Comparison of ENCODE assay signal across 8 mouse cellular contexts in genomic region chr6:87589718-87590393, GRCm38 (mm10). TPM values are rescaled to one million over a fixed set of nuclear protein-coding genes. Genes with fewer than 3 reads are reported as not detected.
DNase-seq lines count a peak whose midpoint lies in the region; ATAC-seq and TF ChIP-seq lines count a peak whose summit lies in the region.

No protein-coding gene starts in this region.

- H3K9me3 ChIP-seq in kidney, embryonic 15.5 days (replicated peaks), result no peaks in the 10 kb centered on the region
- no peaks in the 10 kb centered on the region for H3K9me3 ChIP-seq in limb, embryonic 15.5 days

- peak; percentile 41; the same call in 1 of the 2 replicates for ATAC-seq in kidney, embryonic 15.5 days (replicated peaks; ENCODE audit: low FRiP score)
- peak; percentile 26; the same call in 1 of the 2 replicates for ATAC-seq in erythroid progenitor cell, adult 5-6 weeks (replicated peaks; ENCODE audit: low FRiP score, poor library complexity, severe bottlenecking)
- no peak for ATAC-seq in limb, embryonic 15.5 days (ENCODE audit: insufficient number of reproducible peaks, low FRiP score, low TSS enrichment, low read depth)

- H3K27ac ChIP-seq in kidney, embryonic 15.5 days, result no peak overlapping the region
- no peak overlapping the region for H3K27ac ChIP-seq in limb, embryonic 15.5 days
- no peak overlapping the region for H3K27ac ChIP-seq in olfactory bulb, adult 2 months (ENCODE audit: insufficient read depth, low read depth, low read length)

- H3K4me1 ChIP-seq in kidney, embryonic 15.5 days, result peaks cover 33% of the 10 kb centered on the region
- H3K4me1 ChIP-seq in limb, embryonic 15.5 days, result peaks cover 10% of the 10 kb centered on the region
- peaks cover 11% of the 10 kb centered on the region for H3K4me1 ChIP-seq in olfactory bulb, adult 2 months (ENCODE audit: control insufficient read depth, insufficient read depth, low read length)

- H3K4me3 ChIP-seq in kidney, embryonic 15.5 days (replicated peaks), result peak overlapping the region; percentile 50
- peak overlapping the region; percentile 51 for H3K4me3 ChIP-seq in limb, embryonic 15.5 days
- H3K4me3 ChIP-seq in olfactory bulb, adult 2 months (ENCODE audit: insufficient read depth, low read depth, low read length), result peak overlapping the region; percentile 40; the same call in 1 of the 2 replicates

- peaks cover 17% of the 10 kb centered on the region for H3K27me3 ChIP-seq in kidney, embryonic 15.5 days
- peaks cover 18% of the 10 kb centered on the region; the same call in 1 of the 2 replicates for H3K27me3 ChIP-seq in limb, embryonic 15.5 days

- H3K9ac ChIP-seq in kidney, embryonic 15.5 days, result peak overlapping the region; percentile 40; the same call in 1 of the 2 replicates
- H3K9ac ChIP-seq in limb, embryonic 15.5 days, result peak overlapping the region; percentile 44

- DNase-seq in kidney, postnatal 4 days, result no peak
- DNase-seq in cerebellum, postnatal 36 days, result no peak
- DNase-seq in kidney, postnatal 14 days, result no peak
- DNase-seq in left cerebral cortex, adult 18-20 months (ENCODE audit: low spot score in 2 of 2), result no peak

- TF ChIP-seq POLR2A in olfactory bulb, adult 2 months (IDR thresholded peaks at IDR 0.05; ENCODE audit: insufficient read depth, low read depth, low read length), result no peak

- no peak for TF ChIP-seq CTCF in olfactory bulb, adult 2 months (IDR thresholded peaks at IDR 0.05; ENCODE audit: insufficient read depth, low read depth, low read length)

- WGBS in kidney, embryonic 15.5 days, result 8% methylated on average over 12 of the region's 12 CpGs
- WGBS in limb, embryonic 15.5 days, result 14% methylated on average over 12 of the region's 12 CpGs
- 31% methylated on average over 12 of the region's 12 CpGs for WGBS in olfactory bulb, adult 2 months

- H3K4me2 ChIP-seq in kidney, embryonic 15.5 days, result peak overlapping the region; percentile 83
- H3K4me2 ChIP-seq in limb, embryonic 15.5 days, result peak overlapping the region; percentile 88

- H3K36me3 ChIP-seq in kidney, embryonic 15.5 days, result no peaks in the 10 kb centered on the region
- H3K36me3 ChIP-seq in limb, embryonic 15.5 days, result no peaks in the 10 kb centered on the region

RNA-seq across cellular contexts. Expression of gene Prokr1, which starts 0.7 kb away (rescaled TPM):
- 5.2 and 5.4 TPM in 2 replicates for polyA plus RNA-seq in kidney, embryonic 15.5 days (2015; fragmentation: Nextera tagmentation; extraction: Ambion mirVana)
- 6.5 and 8.4 TPM in 2 replicates for total RNA-seq in erythroid progenitor cell, adult 5-6 weeks (2015; ENCODE audit: low replicate concordance)
- 5.4 and 6.2 TPM in 2 replicates for total RNA-seq in erythroid progenitor cell, adult 5-6 weeks (2017; ENCODE audit: low replicate concordance)
- polyA plus RNA-seq in limb, embryonic 15.5 days (2015; fragmentation: Nextera tagmentation; extraction: Ambion mirVana), result 5.1 and 5.3 TPM in 2 replicates
- polyA plus RNA-seq in olfactory bulb, adult 2 months (2012; ENCODE audit: insufficient read depth, insufficient read length, low replicate concordance, missing spikeins), result not detected in 2 replicates
- total RNA-seq in left cerebral cortex, adult 18-20 months (2021), result under 1 TPM; 0.14 to 0.46 TPM

RNA-seq across cellular contexts. Expression of gene Arhgap25, which starts 56.8 kb away (rescaled TPM):
- 5.2 and 6.0 TPM in 2 replicates for polyA plus RNA-seq in kidney, embryonic 15.5 days (2015; fragmentation: Nextera tagmentation; extraction: Ambion mirVana)
- total RNA-seq in erythroid progenitor cell, adult 5-6 weeks (2015; ENCODE audit: low replicate concordance), result 3.2 and 7.1 TPM in 2 replicates
- 8.6 and 11.2 TPM in 2 replicates for total RNA-seq in erythroid progenitor cell, adult 5-6 weeks (2017; ENCODE audit: low replicate concordance)
- 7.6 and 8.4 TPM in 2 replicates for polyA plus RNA-seq in limb, embryonic 15.5 days (2015; fragmentation: Nextera tagmentation; extraction: Ambion mirVana)
- not detected in 2 replicates for polyA plus RNA-seq in olfactory bulb, adult 2 months (2012; ENCODE audit: insufficient read depth, insufficient read length, low replicate concordance, missing spikeins)
- total RNA-seq in left cerebral cortex, adult 18-20 months (2021), result 10 to 100 TPM in 1 of 2 experiments, 1 to 10 TPM in 1; 8.1 to 10.8 TPM
